Mouse (Mus musculus) right cerebral cortex, postnatal 36 days (tissue): ENCODE measurements around the gene Adam17.

Experiments
- DNase-seq, 2 experiments: peaks; one replicate each; pipeline ENCODE4 v3.0.0; 2022; ENCODE audit warnings: low spot score in 2 of 2, mixed read lengths in 1 of 2

Adam17 gene

DNA sequence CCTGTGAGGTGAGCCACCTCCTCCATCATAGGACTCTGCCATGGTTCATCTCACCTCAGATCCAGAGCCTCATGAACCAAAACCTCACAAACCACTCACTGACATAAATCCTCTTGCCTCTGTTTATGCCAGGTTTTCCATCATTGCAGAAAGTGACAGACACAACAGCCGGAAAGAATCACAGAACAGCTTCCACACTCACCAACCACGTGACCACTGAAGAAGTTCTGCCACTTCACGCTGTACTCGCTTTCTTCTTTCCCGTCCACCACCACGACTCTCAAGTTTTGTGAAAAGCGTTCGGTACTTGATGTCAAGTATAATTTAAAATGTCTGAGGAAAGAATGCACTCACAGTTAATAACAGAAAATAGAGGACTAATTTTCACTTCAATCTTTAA is 19.8 kb downstream of the Adam17 start:
- no peak for DNase-seq

DNA sequence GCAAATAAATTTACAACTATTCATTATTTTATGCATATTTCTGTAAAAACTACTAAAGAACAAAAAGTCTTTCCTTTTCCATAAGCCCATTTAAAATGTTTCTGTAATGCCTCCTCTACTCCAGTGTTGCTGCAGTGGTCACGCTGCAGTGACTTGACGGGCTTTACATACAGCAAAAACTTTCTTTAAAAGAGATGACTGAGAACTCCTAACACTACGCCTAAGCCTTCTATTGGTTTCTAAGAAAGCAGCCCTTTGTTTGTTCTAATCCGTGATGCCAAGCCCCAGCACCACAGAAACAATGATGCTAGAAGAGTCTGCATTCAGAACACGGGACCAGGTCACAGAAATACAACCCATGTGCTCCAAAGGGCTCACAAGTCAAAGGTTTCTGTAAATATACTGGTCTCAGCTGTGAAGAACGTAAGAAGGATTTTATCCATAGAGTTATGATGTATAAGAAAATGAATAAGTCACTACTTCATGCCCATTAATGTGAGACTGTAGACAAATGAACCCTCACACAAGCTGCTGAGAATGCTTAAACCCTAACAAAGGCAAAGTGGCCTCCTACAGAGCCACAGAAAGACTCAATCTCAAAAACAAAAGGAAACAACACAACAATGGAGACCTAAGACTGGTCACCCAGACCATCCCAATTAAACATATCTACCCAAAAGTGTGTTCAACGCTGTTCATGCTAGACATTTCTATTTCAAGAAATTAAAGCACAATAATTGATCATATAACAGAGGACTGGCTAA is 23.1 kb downstream of the Adam17 start:
- no peak for DNase-seq

DNA sequence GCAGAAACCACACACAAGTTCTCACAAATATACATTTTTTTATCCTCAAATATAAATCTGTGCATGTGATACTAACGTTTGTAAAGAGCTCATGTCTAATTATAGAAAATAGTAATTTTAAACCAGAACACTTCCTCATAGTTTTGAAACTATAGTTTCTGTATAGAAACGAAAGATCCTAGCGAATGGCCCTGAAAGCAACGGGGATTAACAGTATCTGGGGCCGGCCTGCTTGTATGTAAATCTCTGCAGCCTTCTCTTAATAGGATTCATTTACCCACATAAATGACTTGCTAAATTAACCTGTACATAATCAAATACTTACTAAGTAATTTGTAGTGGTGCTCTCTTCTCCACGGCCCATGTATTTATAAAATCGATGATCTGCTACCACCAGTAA is 26.5 kb downstream of the Adam17 start:
- no peak for DNase-seq

- DNase-seq, result no peak
These were observed 32.8 kb downstream of the Adam17 start for GRCm38 (mm10) chr12:21340674-21341073.

GRCm38 (mm10) chr12:21337171-21337570 is 36.3 kb downstream of the Adam17 start:
- DNase-seq, result no peak

- DNase-seq, result peak; percentile 22 to 55
These were observed 37.6 kb downstream of the Adam17 start for GRCm38 (mm10) chr12:21335869-21336268.

DNA sequence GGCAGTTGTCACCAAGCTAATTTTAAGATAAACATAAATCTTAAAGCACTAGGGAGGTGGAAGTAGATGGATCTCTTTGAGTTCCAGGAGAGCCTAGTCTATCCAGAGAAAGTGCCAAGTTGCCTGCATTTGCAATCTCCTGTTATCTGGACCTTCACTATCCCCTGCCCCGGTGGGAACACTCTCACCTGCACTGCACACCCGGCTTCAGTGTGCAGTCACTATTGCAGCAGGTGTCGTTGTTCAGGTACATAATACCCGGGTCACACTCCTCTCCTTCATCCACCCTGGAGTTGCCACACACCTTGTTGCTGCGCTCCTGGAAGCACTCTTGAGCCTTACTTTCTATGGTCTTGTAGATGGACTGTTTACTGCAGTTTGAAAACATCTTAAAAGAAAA is 39.7 kb downstream of the Adam17 start:
- no peak for DNase-seq

GRCm38 (mm10) chr12:21333021-21333420 is 40.4 kb downstream of the Adam17 start:
- no peak for DNase-seq

GRCm38 (mm10) chr12:21331711-21332110 is 41.7 kb downstream of the Adam17 start:
- no peak for DNase-seq

DNA sequence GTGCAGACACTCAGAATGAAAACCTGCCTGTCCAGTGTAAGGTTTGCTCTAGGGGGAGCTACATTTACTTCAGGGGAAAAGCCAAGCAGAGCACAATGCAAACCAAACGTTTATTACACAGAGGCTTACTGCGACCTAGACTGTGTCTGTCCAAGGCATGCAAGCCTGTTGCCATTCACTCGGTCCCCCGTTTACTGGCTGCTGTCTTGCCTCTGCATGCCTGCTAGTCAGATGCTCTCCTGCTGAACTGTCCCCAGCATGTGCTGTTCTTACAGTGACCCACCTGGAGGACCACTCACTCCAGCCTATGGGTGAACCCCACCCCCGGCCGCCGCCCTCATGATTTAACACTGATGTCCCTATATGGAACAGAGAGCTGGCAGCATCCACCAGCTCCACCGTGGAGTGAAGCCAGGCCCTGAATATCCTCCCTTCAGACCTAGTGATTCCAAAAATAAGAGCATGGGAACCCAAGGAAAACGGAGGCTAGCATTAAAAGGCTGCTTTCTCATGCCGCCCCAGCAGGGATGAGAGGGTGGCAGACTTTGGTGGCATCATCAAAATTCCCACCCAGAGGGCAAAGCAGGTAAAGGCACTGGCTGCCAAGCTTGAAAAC is 42.4 kb downstream of the Adam17 start:
- peak; percentile 41 to 66 for DNase-seq

GRCm38 (mm10) chr12:21329661-21330400 is 43.6 kb downstream of the Adam17 start:
- no peak for DNase-seq

DNA sequence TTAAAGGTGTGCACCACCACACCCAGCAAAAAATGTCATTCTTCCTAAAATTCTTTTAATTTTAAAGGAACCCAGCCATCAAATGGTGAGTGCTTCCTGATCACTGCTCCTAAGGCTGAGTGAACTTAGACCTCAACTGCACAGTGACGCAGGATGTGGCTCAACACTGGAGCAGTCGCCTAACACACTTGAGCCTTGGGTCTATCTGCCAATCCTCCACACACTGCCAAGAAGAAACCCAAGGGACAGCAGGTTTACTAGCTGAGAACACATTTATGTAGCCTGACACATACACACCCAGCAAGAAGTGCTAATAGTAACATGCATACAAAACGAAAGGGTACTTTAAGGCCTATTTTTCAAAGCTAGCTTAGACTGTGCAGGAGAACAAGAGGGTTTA is 47.1 kb downstream of the Adam17 start:
- DNase-seq, result no peak

DNA sequence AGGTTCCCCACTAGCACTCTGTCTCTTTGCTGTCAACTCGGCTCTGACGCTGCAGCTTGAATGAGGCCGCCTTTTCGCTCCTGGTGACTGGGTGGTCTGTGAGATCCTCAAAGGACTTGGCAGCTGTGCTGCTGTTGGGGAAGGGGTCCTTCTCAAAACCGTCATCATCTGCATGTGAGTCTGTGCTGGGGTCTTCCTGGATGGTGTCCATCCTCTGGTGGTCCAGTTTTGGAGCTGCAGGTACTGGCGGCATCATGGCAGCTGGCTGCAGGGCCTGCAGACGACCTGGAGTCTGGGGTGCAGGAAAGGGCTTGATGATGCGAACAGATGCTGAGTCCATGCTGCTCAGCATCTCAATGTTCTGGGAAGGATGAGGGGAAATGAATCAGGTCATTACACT is 48.2 kb downstream of the Adam17 start:
- DNase-seq, result no peak

GRCm38 (mm10) chr12:21324101-21324500 is 49.3 kb downstream of the Adam17 start:
- DNase-seq, result no peak

- no peak for DNase-seq
These were observed 50.6 kb downstream of the Adam17 start for GRCm38 (mm10) chr12:21322856-21323255.

DNA sequence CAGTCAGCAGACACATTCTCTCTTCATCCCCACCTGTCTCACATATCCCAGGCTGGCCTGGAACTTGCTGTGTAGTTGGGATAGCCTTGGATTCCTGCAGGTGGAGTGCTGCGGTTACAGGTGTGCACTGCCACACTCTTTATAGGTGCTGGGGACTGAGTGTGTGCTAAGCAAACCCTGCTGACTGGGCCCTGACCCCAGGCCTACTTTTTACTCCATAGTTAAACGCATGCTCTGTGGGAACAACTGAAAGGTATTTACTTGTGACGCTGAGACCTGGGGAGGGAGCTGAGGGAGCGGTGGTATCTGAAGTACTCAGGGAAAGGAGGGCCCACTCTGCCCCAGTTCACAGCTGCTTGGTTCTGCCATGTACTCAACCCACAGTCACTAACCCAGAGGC is 51.1 kb downstream of the Adam17 start:
- no peak for DNase-seq

GRCm38 (mm10) chr12:21321170-21321569 is 52.3 kb downstream of the Adam17 start:
- DNase-seq, result no peak

DNA sequence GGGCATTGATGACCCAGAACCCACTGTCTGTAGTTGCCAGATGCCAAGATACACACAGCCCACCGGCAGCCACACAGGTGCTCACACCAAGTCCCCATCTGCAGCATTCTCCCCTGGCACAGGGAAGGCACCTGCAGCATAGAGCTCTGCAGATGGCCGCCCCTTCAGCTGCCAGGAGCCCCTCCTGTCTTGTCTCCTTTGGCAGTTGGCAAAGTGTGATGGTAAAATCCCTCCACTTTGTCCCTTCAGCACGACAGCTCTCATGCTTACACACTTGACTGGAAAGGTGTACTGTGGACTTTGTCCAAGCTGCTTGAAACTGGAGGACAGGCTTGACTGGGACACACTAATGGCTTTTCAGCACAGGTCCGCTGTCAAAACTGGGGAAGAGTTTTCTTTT is 53.1 kb downstream of the Adam17 start:
- no peak for DNase-seq

GRCm38 (mm10) chr12:21318143-21318895 is 55.1 kb downstream of the Adam17 start:
- peak; percentile 29 to 44 for DNase-seq

DNA sequence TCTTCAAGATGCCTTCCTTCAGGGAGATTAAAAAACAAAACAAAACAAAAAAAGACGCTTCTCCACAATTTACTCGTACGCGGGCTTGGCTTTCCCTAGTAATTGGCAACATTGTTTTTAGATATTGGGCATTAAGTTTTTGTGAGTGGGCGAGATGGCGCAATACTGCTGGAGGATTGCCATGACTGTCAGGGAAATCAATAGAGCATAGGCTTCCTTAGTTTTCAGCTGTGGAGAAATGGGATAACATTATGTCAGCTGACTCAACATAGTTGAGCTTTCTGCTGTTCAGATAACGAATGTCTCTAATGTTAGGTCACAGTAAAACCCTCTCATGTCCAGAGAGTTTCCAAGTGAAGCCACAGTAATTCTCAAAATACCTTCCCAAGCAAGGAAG is 56.6 kb downstream of the Adam17 start:
- no peak for DNase-seq

DNA sequence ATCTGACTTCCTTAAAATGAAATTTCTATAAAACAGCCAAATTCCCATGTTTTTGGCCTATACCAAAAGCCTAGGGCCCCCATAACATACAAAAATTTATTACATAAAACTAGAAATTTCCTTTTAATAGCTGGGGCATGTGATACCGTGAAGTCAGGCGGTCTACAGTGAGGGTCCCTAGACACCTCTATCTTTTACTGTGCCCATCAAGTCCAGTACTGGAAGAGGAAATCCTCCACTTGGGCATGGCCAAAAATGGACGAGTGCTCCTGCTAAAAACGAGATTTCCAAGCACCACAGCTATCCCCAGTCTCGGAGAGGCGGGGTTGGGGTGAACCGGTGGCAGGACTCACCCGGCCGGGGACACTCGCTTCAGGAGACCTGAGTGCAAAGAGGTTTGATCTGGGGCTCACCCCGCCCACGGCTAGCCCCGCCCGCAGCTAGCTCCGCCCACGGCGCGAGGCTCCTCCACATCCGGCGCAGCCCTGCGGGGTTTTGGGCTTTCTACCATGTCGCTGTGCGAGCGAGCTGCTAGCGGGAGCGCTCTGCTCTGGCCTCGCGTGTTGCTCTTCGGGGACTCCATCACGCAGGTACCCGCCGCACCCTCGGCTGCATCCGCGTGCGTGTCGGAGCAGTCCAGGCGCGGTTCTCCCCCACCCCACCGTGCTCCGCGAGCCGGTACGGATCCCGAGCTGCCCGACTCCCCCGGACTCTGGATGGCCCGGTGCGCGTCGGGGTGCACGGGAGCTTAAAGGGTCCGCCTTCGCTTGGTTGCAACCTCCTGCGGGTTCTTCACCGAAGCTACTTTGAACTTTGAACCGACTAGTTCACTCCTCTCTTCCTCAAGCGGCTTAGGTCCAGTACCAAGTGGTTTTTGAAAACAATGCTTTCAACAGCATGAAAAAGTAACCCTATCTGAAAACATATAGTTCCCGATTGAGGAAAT is 57.2 kb downstream of the Adam17 start, which contains the start of gene Iah1:
Gene Iah1, plus strand, starts transcription at position 467 of the 946 bp plus-strand sequence.
- peak; percentile 70 to 77 for DNase-seq
